Mouse (Mus musculus) heart, postnatal 14 days (tissue): Measurements from ENCODE around the gene Dohh. TPM values are rescaled to one million over a fixed set of nuclear protein-coding genes. Genes with fewer than 3 reads are reported as not detected.
A peak's percentile ranks its signal among the peaks of the same experiment; 100 is the strongest.

Experiments used
- DNase-seq, 2 experiments: peaks; one replicate each; pipeline ENCODE4 v3.0.0; 2021 to 2022
- intact Hi-C: fragments of 180-260 bp; cut with DNase I; formaldehyde crosslinking; loops from one replicate; pipeline ENCODE4 v1.15.1; 2025
- total RNA-seq, 2 experiments: library from RNA; stranded (reverse); gene quantifications; 2 replicates each; pipeline ENCODE4 v1.2.3; 2021

Gene Dohh
- total RNA-seq, 2 experiments from 2014 or later: 47.6 to 55.3 TPM

DNA sequence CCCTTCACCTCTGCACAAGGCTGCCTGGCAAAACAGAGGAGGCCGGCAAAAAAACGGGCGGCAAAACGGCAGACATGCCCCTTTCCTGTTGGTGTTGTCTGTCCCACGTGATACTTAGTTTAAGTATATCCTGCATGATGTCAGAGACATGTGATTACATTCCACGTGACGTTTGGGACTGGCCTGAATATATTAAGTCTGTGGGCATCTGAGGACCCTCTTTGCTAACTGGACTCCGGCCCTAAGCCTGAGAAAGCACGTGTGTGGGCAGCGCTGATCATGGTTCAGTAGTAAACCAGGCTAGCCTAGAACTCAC, 16.9 kb downstream of the Dohh start:
- peak in 1 of 2 experiments; percentile 27 for DNase-seq
- intact Hi-C loops: no loop called here

DNA sequence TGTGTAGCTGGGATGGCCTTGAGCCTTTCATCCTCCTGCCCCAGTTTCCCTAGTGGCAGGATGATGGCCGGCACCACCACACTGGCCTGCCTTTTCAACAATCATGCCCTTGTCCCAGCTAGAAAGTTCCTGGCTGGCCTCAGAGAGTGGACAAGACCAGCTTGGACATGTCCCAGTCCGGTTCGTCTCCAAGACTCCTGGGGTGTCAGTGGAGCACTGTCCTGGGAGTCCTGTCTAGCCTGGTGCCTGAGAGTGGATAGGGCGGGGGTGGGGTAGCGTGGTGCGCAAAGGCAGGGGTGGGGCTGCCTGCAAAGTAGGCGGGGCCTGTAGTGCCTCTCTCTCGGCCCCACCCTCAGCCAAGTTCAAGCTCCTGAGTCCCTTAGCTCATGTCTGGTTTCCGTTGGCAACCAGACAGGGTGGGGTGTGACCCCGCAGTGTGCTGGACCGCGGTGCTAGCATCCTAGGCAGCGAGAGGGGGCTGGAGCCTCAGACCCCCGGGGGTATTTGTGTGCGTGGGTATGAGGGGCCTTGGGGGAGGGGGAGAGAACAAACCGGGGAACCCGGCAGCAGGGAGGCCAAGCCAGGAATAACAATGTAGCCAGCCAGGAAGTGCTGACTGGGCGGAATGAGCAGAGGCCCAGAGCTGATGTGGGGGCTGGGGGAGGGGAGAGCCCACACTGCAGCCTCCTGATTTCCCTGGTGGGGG, 17.4 kb downstream of the Dohh start:
- peak; percentile 84 for DNase-seq
- intact Hi-C loops: no loop called here

DNA sequence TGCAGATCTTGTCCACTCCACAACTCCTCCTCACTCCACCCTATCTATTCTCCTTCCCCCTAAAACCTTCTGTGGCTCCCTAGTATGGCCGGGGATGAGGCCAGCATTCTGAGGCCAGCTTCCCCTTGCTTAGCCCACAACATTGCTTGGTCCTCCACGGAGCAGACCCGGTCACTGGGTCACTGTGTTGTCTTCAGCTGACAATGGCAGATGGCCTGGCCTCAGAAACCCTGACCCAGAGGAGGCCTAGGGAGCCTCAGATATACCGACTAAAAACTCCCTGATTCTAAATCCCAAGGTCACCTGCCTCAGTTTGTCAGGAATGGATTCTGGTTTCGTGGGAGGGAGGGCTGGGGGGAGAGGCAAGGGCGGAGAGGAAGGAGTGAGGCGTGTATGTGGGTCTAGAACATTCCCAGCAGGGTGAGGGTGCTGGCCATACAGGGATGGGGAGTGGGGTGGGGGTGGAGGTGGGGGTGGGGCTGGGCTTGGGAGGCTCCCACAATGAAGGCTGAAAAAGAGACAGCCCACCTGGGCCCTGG, 18.1 kb downstream of the Dohh start:
- no peak for DNase-seq
- intact Hi-C loops: no loop called here

DNA sequence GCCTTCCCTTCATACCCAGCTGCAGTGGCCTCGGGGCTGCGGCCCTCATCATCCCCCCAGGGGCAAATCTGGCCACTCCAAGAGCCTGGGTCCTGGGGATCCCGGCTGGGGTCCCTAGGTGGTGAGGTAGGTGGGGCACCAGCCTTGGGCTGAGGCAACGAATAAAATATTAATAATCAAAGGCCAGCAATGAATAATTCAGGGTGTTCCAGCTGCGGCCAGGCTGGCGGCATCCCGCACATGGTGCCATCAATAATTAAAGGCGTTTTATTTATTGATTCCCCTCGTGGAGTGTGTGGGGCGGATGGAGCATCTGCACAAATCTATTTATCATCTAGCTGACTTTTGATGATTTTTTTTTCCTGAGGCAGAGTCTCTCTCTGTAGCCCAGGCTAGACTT, 19.3 kb downstream of the Dohh start:
- DNase-seq: no peak
- intact Hi-C loops: no loop called here

DNA sequence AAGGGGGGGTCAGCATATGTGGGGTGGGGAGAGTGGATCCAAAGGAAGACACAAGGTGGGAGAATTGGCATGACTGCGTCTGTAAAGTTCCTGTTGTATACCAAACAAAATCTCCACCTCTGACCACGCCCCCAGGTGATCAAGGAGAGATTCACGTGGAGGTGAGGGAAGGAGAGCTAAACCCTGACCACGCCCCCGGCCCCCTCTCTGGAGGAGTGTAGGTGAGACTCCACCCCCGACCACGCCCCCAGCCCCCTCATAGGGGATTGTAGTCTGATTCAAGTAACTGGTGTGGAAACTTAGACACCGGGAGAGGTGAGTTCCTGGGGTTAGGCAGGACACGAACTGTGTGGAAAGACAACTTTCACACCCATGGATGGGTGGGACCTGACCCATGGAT, 19.9 kb downstream of the Dohh start:
- intact Hi-C loops: no loop called here

DNA sequence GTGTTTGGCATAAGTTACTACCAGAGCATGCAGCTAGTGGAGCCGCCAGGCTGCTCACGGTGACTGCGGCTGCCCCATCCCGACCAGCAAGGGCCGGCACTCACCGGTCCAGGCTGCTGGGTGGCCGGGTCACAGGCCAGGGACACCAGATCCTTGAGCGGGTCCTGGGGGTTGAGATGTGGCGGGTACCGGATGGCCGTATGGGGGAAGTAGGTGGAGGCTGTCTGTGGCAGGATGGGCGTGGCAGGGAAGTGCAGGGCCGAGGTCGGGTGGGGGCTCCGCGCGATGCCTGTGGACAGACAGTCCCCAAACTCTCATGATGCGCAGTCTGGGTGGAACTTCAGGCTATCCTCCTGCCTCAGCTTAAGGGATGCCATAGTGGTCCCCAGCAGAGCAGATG, 20.5 kb downstream of the Dohh start:
- intact Hi-C loops: no loop called here
- DNase-seq: peak in 1 of 2 experiments; percentile 35

More for the DNA sequence above, 19.9 kb downstream of the Dohh start:
- DNase-seq: no peak

DNA sequence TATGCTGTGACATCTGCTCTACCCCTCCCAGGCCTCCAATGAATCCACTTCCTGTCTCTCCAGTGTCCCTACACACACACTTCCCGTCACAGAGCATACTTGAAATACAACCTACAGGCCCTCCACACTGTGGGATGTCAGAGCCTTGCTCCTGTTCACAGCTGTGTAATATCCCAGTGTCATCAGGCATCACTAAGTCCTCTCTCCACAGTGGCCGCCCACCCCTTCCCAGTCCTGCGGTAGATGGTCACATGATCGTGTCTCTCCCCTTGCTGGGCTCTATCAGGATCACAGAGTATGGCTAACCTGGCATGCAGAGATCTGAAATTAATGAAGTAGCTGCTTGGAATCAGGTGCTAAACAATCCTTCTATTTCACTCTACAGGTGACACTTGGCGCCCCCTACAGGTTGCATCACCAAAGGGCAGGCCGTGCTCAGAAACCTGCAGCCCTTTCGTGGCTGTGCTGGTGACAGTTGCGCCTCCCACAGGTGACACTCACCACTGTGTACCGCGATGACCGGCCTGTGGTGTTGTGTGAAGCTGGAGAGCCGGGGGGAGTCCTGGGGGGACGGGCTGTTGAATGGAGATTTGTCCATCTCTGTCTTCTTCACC, 21.5 kb downstream of the Dohh start:
- DNase-seq: peak; percentile 63 to 79
- intact Hi-C loops: no loop called here

DNA sequence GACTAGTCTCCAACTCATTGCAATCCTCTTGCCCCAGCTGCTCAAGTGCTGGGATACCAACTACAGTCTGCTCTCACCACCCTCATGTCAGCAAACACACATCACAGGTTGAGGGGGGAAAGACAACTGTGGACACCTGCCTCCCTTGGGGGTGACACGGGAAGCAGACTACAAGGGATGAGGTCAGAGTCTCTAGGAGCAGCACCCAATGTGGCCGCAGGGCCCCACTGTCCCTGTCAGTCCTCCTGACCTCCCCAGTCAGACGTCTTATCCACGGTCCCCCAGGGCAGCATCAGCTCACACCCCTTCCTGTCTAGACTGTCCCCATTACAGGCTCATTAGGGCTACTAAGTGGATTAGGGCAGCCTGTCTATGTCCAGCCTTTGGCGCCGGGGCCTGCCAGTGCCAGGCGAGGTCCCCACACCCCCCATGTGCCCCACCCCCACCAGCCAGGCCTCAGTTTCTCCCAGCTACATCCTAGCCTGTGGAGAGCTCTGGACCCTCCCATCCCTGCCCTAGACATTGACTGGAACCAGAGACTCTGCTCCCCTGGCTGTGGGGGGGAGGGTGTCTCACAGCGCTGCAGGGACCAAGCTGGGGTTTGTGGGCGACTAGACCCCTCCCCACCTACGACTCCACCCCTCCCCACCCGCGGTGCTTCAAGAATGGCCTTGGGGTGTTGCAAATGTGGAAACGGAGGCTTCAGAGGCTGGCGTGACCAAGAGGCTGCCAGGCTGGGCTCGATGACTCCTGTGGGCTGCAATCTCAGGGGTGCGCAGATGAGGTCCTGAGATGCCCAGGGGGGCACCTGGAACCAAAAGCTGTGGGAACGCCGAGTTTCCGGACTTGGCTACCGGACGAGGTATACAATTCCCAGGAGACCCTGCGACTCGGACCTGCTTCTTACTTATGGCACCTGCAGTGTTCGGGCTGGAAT, 22.5 kb downstream of the Dohh start:
- peak in 1 of 2 experiments; percentile 29 for DNase-seq
- intact Hi-C loops: no loop called here

DNA sequence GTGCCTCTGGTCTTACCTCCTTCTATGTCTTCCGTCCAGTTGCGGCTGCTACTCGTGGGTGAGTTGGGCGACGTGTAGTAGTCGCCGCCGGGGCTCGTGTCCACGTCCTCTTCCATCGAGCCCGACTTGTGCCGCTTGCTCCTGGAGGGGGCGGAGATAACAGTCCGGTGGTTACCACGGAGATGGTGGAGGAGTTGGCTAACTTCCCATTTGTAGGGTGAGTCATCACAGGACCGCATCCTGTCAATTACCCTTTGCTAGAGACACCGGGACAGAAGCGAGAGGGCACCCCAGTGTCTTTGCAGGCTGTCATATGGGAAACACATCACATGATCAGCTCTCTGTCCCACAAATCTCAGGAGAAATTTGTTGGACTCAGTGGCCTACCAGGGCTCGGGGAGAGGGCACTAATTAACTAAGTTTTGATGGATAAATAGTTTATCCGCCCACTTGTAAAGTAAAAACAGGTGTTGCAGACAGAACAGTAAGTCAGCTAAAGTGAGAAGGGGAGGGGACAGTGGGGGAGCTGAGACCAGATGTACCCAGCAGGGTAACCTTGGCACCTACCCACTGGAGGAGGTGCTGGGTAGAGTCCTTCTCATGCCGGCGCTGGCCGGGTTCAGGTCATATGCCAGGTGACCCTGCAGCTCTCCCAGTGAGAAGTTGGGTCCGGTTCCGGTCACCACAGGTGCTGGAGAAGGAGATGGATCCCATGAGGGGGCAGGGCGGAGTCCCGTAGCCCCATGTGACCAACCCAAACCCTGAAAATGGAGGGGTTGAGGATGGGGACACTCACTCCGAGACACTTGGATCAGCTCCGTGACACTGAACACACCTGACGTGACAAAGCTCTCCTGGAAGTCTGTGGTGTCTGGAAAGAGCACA, 23.6 kb downstream of the Dohh start:
- peak; percentile 77 to 82 for DNase-seq
- intact Hi-C loops: loop anchor here (2.0 kb wide), 1 partner anchor 35 kb away; no protein-coding TSS in a partner anchor

DNA sequence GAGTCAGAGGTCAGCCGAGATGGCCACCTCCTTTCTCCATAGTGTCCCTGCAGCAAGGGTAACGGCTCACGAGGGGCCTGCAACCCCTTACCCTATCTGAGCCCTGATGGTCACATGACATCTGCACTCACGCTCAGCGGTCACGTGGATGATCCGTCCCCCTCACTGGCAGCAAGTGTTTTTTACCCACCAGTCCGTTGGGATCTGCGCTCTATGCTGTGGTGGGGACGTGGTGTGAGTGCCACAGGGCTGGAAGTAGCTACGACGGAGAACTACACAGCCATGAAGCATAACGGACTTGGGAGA, 24.1 kb downstream of the Dohh start:
- intact Hi-C loops: loop anchor here (2.0 kb wide), 1 partner anchor 34 kb away; no protein-coding TSS in a partner anchor
- DNase-seq: no peak

DNA sequence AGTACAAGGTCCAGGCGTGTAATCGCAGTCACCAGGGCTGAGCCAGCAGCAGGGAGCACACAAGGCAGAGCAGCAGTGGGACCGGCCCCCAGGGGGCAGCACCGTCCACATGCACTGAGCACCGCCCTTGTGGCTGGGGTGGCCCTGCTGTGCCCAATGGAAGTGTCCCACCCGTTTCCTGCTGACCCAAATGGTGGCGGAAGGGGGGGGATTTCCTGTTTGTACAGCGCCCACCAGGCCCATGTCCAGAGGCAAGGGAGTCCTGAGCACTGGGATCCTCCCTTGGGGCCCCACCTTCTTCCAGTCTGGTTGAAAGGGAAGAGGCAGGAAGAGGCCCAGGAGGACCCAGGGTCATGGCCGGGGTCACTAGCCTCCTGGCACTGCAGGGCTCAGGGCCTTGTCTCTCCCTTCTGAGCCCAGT, 24.7 kb downstream of the Dohh start:
- peak; percentile 92 to 93 for DNase-seq
- intact Hi-C loops: loop anchor here (2.0 kb wide), 1 partner anchor 34 kb away; no protein-coding TSS in a partner anchor

DNA sequence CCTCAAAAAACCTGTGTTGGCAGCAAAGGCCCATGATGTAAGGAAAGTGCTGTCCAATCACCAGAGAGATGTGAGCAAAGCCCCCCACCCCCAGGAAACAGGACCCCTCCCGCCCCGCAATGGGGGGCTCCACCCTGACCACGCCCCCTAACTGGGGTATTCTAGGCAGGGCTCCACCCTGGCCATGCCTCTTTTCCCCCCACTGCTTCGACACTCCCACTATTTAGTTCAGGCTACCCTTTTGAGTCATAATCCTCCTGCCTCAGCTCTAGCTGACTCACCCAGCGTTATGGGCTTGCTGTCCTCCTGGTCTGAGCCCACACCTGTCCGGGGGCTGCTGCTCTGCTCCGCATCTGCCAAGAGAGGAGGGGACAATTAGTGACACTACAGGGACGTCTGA, 25.1 kb downstream of the Dohh start:
- intact Hi-C loops: loop anchor here (2.0 kb wide), 1 partner anchor 33 kb away; no protein-coding TSS in a partner anchor
- DNase-seq: no peak

DNA sequence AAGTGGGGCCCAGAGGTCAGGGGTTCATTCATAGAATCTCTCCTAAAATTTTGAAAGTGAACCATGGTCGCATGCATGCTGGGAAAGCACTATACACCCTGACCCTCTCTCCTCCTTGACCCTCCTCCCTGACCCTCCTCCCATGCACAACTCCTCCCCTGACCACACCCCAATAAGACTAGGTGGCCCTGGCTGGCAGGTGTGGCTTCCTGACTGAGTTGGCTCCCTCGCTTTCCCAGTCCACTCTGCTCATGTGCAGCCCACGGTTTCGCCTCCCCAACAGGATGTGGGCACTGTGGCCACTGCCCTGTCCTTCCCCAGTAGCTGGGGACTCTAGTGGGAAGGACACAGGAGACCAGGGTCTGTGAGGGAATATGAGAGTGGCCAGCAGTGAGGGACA, 26.1 kb downstream of the Dohh start:
- DNase-seq: peak in 1 of 2 experiments; percentile 23
- intact Hi-C loops: loop anchor here (2.0 kb wide), 1 partner anchor 14 kb away; no protein-coding TSS in a partner anchor

DNA sequence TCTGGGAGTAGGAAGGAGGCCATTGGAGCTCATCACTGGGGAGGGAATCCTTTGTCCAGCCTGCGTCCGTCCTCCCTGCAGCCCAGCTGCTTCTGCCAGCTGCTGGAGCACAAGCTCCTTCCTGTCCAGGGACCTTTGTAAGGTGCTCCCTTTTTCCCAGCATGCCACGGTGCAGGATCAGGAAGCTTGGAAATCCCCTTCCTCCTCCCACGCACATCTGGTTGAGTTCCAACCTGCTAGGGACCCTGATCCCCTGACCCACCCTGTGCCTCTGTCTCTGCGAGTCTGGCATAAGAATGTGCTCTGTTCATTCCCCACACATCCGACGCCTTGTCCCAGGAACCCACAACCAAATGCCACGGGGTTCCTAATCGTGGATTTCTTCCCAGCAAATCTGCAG, 26.8 kb downstream of the Dohh start:
- peak; percentile 65 to 69 for DNase-seq
- intact Hi-C loops: loop anchor here (2.0 kb wide), 1 partner anchor 14 kb away; no protein-coding TSS in a partner anchor

DNA sequence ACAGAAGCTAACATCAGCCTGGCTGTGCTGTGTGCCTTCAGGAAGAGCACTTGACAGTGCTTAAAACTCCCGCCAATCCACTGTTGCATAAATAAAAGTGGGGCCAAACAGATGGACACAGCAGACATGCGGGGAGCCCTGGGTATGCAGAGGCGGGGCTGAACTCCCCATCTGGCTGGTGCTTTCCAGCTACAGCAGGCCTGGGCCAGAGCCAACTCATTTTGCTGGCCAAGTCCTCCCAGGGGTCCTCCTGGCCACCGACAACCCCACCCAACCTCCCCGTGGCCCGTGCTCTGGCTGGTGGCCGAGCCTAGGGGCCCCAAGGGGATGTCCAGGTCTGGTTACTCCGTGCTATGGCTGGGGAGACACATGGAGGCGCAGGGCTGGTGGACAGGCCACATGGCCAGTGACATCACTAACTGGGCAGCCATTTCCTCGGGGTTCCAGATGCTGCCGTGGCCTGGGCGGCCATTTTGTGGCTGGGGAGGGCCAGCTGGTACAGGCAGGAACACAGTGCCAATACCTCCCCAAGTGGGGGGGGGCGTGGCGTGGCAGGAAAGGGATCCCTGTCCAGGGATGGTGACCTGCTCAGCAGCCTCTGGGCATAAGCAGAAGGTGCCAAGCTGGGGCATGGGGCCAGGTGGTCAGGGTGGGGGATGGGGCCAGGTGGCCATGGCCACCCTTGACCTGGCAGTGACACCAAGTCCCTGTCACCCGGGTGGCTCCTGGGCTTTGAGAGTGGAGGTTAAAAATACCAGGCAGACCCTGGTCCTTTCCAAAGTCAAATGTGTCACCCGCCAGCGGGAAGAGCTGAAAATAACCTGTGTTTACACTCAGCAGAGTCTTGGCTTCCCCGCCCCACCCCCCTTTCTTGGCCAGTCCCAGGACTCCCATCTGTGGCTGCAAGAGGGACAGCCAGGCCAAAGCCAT, 27.5 kb downstream of the Dohh start:
- peak; percentile 94 for DNase-seq
- intact Hi-C loops: loop anchor here (2.0 kb wide), 1 partner anchor 13 kb away; no protein-coding TSS in a partner anchor

DNA sequence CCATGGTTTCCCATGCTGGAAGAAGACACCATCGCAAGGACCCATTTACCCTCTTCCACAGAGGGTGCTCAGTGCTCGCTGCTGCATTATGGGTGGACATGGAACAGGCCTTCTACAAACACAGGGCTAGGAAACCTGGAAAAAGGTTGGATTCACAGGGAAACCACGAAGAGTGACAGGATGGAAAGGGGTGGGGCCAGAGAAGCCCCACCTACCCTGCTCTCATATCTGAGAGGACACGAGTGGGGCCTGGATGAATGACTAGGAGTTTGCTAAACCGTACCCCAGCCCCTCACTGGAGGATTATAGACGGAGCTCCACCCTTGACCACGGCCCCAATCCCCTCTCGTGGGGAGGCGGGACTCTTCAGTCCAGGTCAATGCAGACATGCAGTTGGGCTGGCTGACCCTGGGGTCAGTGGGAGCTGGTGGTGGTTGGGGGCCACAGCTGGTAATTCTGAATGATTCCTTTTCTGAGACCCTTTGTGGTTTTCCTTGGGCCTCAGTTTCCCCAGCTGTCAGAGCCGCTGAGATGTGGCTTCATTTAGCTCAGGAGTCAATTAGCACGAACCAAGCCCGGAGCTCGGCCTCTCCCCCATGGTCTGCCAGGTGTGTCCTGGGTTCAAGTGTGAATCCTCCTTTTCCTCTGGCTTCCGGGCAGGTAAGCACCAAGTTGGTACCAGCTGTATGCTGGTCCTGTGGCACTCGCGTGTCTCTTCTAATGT, 28.5 kb downstream of the Dohh start:
- no peak for DNase-seq
- intact Hi-C loops: no loop called here

DNA sequence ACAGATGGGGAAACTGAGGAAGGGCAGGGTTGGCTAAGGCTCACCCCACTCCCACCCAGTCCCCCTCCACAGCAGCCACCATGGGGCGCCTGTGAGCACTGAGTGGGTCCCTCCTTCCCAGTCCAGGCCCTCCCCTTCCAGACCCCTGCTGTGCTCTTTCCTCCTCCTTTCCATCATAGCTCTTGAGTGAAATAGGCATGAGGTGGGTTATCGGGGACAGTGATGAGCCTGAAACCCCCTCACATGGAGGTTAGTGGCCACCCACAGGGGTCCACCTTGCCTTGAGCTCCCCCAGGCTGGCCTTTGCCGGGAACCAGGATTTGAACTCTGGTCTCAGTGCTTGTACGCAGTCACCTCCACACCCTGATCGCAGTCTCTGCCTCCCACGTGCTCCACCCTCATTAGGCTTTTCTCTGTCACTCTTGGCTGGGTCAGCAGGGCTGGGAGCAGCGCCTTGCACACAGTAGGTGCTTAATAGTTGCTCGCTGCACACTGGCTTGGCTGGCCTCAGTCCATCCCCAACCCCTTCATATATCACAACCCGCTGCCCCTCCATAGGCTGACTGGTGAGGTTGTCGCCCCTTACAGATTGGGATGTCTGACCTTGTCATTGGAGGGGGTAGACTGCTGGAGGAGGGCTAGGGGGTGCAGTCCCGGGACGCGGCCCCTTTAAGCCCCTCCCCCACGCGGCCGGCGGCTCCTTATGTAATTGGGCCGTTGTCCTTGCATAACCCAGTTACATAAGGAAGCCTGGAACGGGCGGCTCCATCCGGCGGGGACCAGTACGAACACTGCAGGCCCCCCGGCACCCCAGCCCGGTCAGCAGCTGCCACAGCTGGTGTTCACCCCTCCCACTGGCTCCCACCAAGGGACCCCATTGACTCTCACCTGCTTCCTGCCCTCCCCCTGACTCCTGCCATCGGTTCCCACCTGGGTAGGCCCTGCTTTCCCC, 29.4 kb downstream of the Dohh start:
- DNase-seq: peak; percentile 93 to 95
- intact Hi-C loops: no loop called here
